Mouse (Mus musculus) intestine, embryonic 16.5 days (tissue): Measurements from ENCODE around the gene Sort1. TPM values are rescaled to one million over a fixed set of nuclear protein-coding genes. Genes with fewer than 3 reads are reported as not detected.

Experiments used
- ATAC-seq: fragments of 200-750 bp; cut with Nextera tagmentation; 2 replicates; pipeline ENCODE4 v1.8.0; 2017; ENCODE audit warnings: moderate TSS enrichment, moderate library complexity
- H3K27ac ChIP-seq: fragments of 300-500 bp; sonication (generic); 2 replicates; pipeline ENCODE4 v1.5.1; 2014; ENCODE audit warnings: mild to moderate bottlenecking, low read length
- H3K27me3 ChIP-seq: fragments of 300-500 bp; sonication (generic); replicated peaks from 2 replicates; pipeline ENCODE4 v1.6.1; 2014; ENCODE audit warnings: low read length, control low read depth, mixed read lengths; ENCODE audit not compliant: control insufficient read depth, insufficient read depth
- H3K36me3 ChIP-seq: fragments of 300-500 bp; sonication (generic); 2 replicates; pipeline ENCODE4 v1.6.1; 2014; ENCODE audit warnings: low read length, control low read depth; ENCODE audit not compliant: control insufficient read depth, insufficient read depth
- H3K4me1 ChIP-seq: fragments of 300-500 bp; sonication (generic); 2 replicates; pipeline ENCODE4 v1.6.1; 2014; ENCODE audit warnings: low read length, control low read depth, mixed read lengths; ENCODE audit not compliant: control insufficient read depth, insufficient read depth
- H3K4me2 ChIP-seq: fragments of 300-500 bp; sonication (generic); 2 replicates; pipeline ENCODE4 v1.6.1; 2014; ENCODE audit warnings: low read depth, low read length, control low read depth
- H3K4me3 ChIP-seq: fragments of 300-500 bp; sonication (generic); 2 replicates; pipeline ENCODE4 v1.5.1; 2014; ENCODE audit warnings: mild to moderate bottlenecking, low read length
- H3K9ac ChIP-seq: fragments of 300-500 bp; sonication (generic); 2 replicates; pipeline ENCODE4 v1.6.1; 2014; ENCODE audit warnings: low read depth, low read length
- H3K9me3 ChIP-seq: fragments of 300-500 bp; sonication (generic); 2 replicates; pipeline ENCODE4 v1.6.1; 2016; ENCODE audit warnings: low read length, control low read depth; ENCODE audit not compliant: control insufficient read depth
- WGBS: fragments of 180-500 bp; shearing (Covaris S2); extraction: QIAGEN DNeasy Blood & Tissue Kit; methylation state at CpG from one replicate; pipeline ENCODE4 v1.1.7; 2014; 5-methylcytosine and 5-hydroxymethylcytosine counted together
- polyA plus RNA-seq: library from polyadenylated mRNA; unstranded; fragments of >200 nt; fragmentation: Nextera tagmentation; extraction: Ambion mirVana; gene quantifications from 2 replicates; pipeline ENCODE4 v1.2.1, GENCODE M21; 2015

The Sort1 gene
- polyA plus RNA-seq, 1 experiment from 2014 or later = 3.7 TPM

DNA sequence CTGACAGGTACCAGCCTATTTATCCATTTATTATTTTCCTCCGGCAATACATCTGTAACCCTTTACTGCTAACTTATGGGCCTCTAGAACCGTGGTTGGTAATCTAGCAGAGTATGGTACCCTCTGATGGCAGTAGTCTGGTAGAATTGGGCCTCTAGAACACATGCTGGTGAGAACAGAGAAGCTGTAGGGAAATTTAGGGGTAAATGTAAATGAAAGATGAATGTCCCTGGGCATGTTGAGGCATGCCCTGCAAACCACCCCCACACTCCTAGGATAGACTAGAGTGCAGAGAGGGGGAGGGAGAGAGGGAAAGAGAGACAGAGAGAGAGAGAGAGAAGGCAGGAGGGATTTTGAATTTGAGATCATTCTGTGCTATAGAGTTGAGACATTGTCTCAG, 100.5 kb downstream of the Sort1 start:
- no peak for ATAC-seq
- Histone ChIP-seq H3K9me3 (no peaks in the 10 kb centered on the region), H3K4me2 (peak overlapping the region; percentile 70), H3K4me3 (peak overlapping the region; percentile 75), H3K4me1 (peaks cover 32% of the 10 kb centered on the region), H3K27me3 (no peaks in the 10 kb centered on the region), H3K9ac (peak overlapping the region; percentile 71), H3K27ac (no peak overlapping the region), H3K36me3 (no peaks in the 10 kb centered on the region)
- WGBS = 33% methylated on average over 2 of the region's 2 CpGs

DNA sequence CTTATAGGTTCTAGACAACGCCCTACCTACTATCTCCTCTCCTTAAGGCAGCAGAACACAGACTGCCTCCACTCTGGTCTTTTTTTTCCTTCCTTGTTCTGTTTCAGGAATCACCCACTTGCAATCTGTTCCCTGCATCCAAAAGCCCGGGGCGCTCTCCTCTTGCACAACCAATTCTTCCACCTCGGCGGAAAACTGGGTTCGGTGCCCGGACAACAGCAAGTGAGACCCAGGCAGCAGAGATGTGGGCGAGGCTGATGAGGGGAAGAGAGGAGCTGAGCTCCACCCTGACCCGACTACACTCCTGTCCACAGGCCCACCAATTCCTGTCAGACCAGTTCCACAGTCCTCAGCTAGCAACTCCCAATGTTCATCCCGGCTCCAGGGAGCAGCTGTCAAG, 102.3 kb downstream of the Sort1 start:
- H3K27ac ChIP-seq = no peak overlapping the region
- H3K9ac ChIP-seq = no peak overlapping the region
- no peak for ATAC-seq
- no peak overlapping the region for H3K4me3 ChIP-seq
- WGBS = 79% methylated on average over 10 of the region's 10 CpGs
- no peaks in the 10 kb centered on the region for H3K36me3 ChIP-seq
- H3K4me1 ChIP-seq = peaks cover 33% of the 10 kb centered on the region
- no peaks in the 10 kb centered on the region for H3K27me3 ChIP-seq
- H3K4me2 ChIP-seq = no peak overlapping the region
- no peaks in the 10 kb centered on the region for H3K9me3 ChIP-seq

DNA sequence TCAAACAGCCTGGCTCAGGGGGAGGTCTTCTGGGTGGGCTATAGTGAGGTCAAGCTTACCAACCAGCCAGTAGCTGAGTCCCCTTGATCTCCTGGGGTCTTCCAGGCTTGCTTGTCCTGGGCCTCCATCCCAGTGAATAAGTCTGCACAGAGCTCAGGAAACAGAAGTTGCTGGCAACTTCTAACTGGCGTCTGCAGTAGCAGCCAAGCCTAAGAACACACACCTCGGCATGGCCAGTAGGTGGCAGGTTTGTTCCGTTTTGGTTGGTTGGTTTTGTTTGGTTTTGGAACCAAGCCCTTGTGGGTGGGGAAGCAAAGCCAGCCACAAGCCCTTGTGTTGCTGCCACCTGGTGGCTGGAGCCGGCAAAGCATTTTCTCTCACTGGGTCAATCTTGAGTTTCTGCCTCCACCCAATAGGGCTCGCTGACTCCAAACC, 105.2 kb downstream of the Sort1 start:
- ATAC-seq = peak; percentile 85
- Histone ChIP-seq H3K9ac (peak overlapping the region; percentile 43; the same call in 1 of the 2 replicates), H3K4me1 (peaks cover 30% of the 10 kb centered on the region), H3K4me2 (no peak overlapping the region), H3K9me3 (no peaks in the 10 kb centered on the region), H3K36me3 (no peaks in the 10 kb centered on the region), H3K27me3 (no peaks in the 10 kb centered on the region), H3K27ac (0 out of 2 replicates have a peak overlapping the region, but pooled peaks have one; percentile 5), H3K4me3 (no peak overlapping the region)
- WGBS = 0% methylated on average over 5 of the region's 5 CpGs

DNA sequence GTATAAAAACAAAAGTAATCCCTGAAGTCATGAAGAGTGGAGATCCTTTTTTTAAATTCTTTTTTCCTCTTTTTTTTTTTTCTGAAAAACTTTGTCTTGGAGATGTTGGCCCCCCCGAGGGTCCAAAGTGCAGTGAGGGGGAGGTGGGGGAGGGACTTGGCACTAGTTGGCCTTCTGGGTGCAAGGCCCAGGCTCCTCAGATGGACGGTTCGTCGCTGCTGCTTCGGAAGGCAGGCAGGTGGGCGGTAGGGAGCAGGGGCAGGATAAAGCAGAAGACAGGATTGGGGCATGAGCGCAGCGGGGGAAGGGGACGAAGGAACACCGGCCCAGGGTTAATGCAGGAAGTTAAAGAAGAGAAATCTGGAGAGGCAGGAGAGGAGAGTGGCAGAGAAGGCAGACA, 108.4 kb downstream of the Sort1 start:
- no peak overlapping the region for H3K27ac ChIP-seq
- H3K4me3 ChIP-seq = no peak overlapping the region
- H3K9me3 ChIP-seq = no peaks in the 10 kb centered on the region
- WGBS = 18% methylated on average over 10 of the region's 10 CpGs
- H3K9ac ChIP-seq = peak overlapping the region; percentile 50; the same call in 1 of the 2 replicates
- H3K4me1 ChIP-seq = peaks cover 18% of the 10 kb centered on the region
- peak overlapping the region; percentile 35 for H3K4me2 ChIP-seq
- no peaks in the 10 kb centered on the region for H3K36me3 ChIP-seq
- H3K27me3 ChIP-seq = no peaks in the 10 kb centered on the region
- ATAC-seq = no peak

DNA sequence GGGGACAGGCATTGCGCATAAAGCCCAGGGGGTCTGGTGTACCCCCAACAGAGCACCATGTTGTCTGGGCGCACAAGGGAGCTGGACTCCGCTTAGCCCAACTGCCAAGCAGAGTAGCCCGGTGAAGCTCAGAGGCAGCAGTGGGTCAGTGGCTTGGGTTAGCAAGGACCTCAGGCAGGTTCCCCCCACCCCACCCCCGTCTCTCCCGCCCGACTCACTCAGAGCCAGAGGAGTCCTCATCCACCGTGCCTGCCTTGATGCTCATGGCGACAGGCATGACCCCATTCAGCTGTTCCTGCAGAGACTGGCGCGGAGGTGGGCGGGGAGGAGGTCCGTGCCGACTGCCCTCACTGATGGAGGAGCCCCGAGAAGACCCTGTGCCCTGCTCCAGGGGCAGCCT, 108.9 kb downstream of the Sort1 start:
- no peaks in the 10 kb centered on the region for H3K9me3 ChIP-seq
- H3K9ac ChIP-seq = peak overlapping the region; percentile 50; the same call in 1 of the 2 replicates
- no peaks in the 10 kb centered on the region for H3K36me3 ChIP-seq
- 65% methylated on average over 15 of the region's 15 CpGs for WGBS
- ATAC-seq = no peak
- H3K4me2 ChIP-seq = peak overlapping the region; percentile 35; the same call in 1 of the 2 replicates
- H3K4me3 ChIP-seq = no peak overlapping the region
- H3K4me1 ChIP-seq = peaks cover 18% of the 10 kb centered on the region
- no peak overlapping the region for H3K27ac ChIP-seq
- H3K27me3 ChIP-seq = no peaks in the 10 kb centered on the region

DNA sequence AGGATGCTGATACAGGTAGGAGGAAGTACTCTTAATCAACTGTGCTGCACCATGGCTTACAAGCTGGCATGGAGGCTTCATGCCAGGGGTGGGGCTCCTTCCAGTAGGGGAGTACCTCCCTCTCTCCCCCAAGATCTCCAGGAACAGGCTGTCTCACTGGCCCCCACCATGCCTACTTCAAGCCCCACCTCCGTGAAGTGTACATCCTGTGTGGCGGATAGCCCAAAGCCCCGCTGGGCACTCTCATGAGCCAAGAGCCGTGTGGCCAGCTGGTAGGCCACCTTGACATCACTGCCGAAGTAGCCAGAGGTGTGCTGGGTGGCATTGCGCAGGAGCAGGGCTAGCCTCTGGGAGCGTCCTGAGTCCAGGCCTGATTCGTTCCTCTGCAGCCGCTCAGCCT, 114.4 kb downstream of the Sort1 start:
- no peak for ATAC-seq
- H3K9ac ChIP-seq = no peak overlapping the region
- no peaks in the 10 kb centered on the region for H3K36me3 ChIP-seq

DNA sequence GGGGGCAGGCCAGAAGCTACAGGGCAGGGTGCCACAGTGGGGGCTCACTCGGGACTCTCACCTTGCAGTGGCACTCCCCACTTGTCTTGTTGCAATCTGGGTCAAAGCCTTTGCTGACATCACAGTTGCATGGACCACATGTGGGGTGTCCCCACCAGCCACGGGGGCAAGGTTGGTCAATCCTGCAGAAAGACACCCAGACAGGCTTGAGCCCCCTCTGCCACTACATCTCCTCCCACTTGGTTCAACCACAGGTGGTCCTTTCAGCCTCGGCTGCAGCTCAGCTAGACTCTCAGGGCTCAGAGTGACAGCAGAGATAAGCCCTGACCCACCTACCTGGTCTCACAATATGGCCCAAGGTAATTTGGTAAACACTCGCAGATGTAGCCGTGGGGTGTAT, 116.6 kb downstream of the Sort1 start:
- Histone ChIP-seq H3K4me1 (peaks cover 5% of the 10 kb centered on the region; the same call in 1 of the 2 replicates), H3K4me3 (no peak overlapping the region), H3K9ac (no peak overlapping the region), H3K9me3 (no peaks in the 10 kb centered on the region), H3K36me3 (no peaks in the 10 kb centered on the region), H3K27me3 (no peaks in the 10 kb centered on the region), H3K4me2 (no peak overlapping the region), H3K27ac (no peak overlapping the region)
- no peak for ATAC-seq
- 87% methylated on average over 5 of the region's 5 CpGs for WGBS

More for the DNA sequence above, 114.4 kb downstream of the Sort1 start:
- Histone ChIP-seq H3K9me3 (no peaks in the 10 kb centered on the region), H3K4me1 (peaks cover 5% of the 10 kb centered on the region; the same call in 1 of the 2 replicates), H3K4me3 (no peak overlapping the region), H3K27me3 (no peaks in the 10 kb centered on the region), H3K4me2 (no peak overlapping the region), H3K27ac (no peak overlapping the region)
- WGBS = 84% methylated on average over 9 of the region's 9 CpGs

DNA sequence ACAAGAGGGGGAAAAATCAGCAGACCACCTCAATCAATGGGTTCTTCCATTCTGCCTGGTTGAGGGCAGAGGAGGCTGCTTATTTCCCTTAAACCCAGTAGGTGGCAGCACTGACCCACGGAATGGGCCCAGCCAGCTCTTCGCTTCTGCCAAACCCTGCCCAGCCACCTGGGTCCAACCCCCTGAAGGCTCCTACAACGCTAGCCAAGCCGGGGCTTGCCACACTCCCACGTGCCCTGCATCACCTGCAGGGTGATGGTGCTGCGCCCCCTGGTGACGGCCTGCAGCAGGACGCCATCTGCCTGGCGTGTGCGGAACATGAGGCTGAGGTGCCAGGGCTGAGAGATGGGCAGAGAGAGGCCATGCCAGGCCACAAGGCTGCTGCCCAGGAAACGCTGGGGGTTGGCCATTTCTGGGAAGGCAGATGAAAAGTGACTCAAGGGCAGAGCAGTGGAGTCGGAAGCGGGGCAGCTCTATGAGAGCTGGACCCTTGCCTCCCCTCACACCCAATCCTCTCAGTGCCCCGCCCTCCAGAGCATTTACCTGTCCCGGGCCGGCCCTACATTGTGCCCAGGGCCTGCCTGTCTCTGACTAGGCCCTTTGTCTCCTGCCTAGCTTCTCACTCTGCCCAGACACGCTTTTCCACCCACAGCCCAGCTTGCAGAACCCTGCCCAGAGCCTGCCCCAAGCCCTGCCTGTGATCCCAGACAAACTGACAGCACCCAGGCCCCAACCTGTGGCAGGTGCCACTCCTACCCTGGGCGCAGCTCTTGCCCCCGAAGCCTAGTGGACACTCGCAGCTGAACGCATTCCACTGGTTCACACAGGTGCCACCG, 118.0 kb downstream of the Sort1 start:
- H3K9ac ChIP-seq = peak overlapping the region; percentile 38; the same call in 1 of the 2 replicates
- no peaks in the 10 kb centered on the region for H3K27me3 ChIP-seq
- no peaks in the 10 kb centered on the region for H3K9me3 ChIP-seq
- ATAC-seq = peak; percentile 91
- peak overlapping the region; percentile 25; the same call in 1 of the 2 replicates for H3K4me3 ChIP-seq
- no peak overlapping the region for H3K27ac ChIP-seq
- H3K36me3 ChIP-seq = no peaks in the 10 kb centered on the region
- 35% methylated on average over 22 of the region's 22 CpGs for WGBS
- H3K4me1 ChIP-seq = peaks cover 5% of the 10 kb centered on the region; the same call in 1 of the 2 replicates
- H3K4me2 ChIP-seq = peak overlapping the region; percentile 49

DNA sequence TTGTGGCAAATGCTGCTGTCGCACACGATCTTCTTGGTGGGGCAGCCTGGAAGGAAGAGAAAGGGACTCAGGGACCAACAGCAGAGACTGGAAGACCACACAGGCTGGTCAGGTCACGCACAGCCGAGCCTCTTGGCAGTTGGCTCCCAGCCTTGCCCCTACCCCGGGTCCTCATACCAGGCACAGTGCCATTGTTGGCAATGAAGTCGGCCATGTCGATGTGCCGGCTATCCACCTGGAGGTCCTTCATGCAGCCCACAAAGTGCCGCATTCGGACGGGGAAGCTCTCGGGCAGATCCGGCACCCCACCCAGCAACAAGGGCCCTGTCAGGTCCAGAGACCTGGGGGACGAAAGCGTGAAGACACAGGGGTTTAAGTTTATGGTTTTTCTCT, 118.6 kb downstream of the Sort1 start:
- Histone ChIP-seq H3K4me2 (no peak overlapping the region), H3K9me3 (no peaks in the 10 kb centered on the region), H3K36me3 (no peaks in the 10 kb centered on the region), H3K4me3 (no peak overlapping the region), H3K9ac (no peak overlapping the region), H3K4me1 (peaks cover 5% of the 10 kb centered on the region; the same call in 1 of the 2 replicates), H3K27me3 (no peaks in the 10 kb centered on the region), H3K27ac (no peak overlapping the region)
- ATAC-seq = no peak
- whole genome bisulfite sequencing = 90% methylated on average over 15 of the region's 15 CpGs
